Mouse (Mus musculus): ENCODE results near the gene Sgk2. TPM values are rescaled to one million over a fixed set of nuclear protein-coding genes. Genes with fewer than 3 reads are reported as not detected.

The Sgk2 gene
- polyA plus RNA-seq, 1 experiment from 2014 or later: not detected

- Histone ChIP-seq H3K4me2 (no peak overlapping the region), H3K4me1 (replicated peaks) (no peaks in the 10 kb centered on the region), H3K27ac (no peak overlapping the region), H3K4me3 (no peak overlapping the region), H3K27me3 (0 out of 2 replicates have a peak, but pooled peaks cover 4% of the 10 kb centered on the region), H3K36me3 (no peaks in the 10 kb centered on the region), H3K9me3 (replicated peaks) (no peaks in the 10 kb centered on the region), H3K9ac (no peak overlapping the region)
- no peak for ATAC-seq (replicated peaks; ENCODE audit: insufficient number of reproducible peaks, insufficient read depth, low FRiP score, low read depth)
Measured at GRCm38 (mm10) chr2:162992084-162992437, 4.9 kb downstream of the Sgk2 start.

- Histone ChIP-seq H3K27me3 (0 out of 2 replicates have a peak, but pooled peaks cover 7% of the 10 kb centered on the region), H3K27ac (no peak overlapping the region), H3K4me2 (no peak overlapping the region), H3K4me1 (replicated peaks) (peaks cover 4% of the 10 kb centered on the region), H3K9ac (no peak overlapping the region), H3K9me3 (replicated peaks) (no peaks in the 10 kb centered on the region), H3K36me3 (no peaks in the 10 kb centered on the region), H3K4me3 (no peak overlapping the region)
- ATAC-seq (replicated peaks; ENCODE audit: insufficient number of reproducible peaks, insufficient read depth, low FRiP score, low read depth): no peak
- WGBS: 66% methylated on average over 9 of the region's 9 CpGs
Measured at GRCm38 (mm10) chr2:162993881-162994616, 6.9 kb downstream of the Sgk2 start.

GRCm38 (mm10) chr2:162998528-162999230, 11.5 kb downstream of the Sgk2 start:
- Histone ChIP-seq H3K27me3 (peaks cover 2% of the 10 kb centered on the region; the same call in 1 of the 2 replicates), H3K4me2 (peak overlapping the region; percentile 58), H3K27ac (no peak overlapping the region), H3K9me3 (replicated peaks) (no peaks in the 10 kb centered on the region), H3K4me3 (peak overlapping the region; percentile 14), H3K4me1 (replicated peaks) (peaks cover 7% of the 10 kb centered on the region), H3K9ac (no peak overlapping the region), H3K36me3 (no peaks in the 10 kb centered on the region)
- peak; percentile 24; the same call in 1 of the 2 replicates for ATAC-seq (replicated peaks; ENCODE audit: insufficient number of reproducible peaks, insufficient read depth, low FRiP score, low read depth)
- 18% methylated on average over 18 of the region's 18 CpGs for WGBS

- Histone ChIP-seq H3K27ac (no peak overlapping the region), H3K9me3 (replicated peaks) (no peaks in the 10 kb centered on the region), H3K4me2 (no peak overlapping the region), H3K27me3 (peaks cover 2% of the 10 kb centered on the region; the same call in 1 of the 2 replicates), H3K4me3 (no peak overlapping the region), H3K9ac (no peak overlapping the region), H3K4me1 (replicated peaks) (peaks cover 7% of the 10 kb centered on the region), H3K36me3 (no peaks in the 10 kb centered on the region)
- ATAC-seq (replicated peaks; ENCODE audit: insufficient number of reproducible peaks, insufficient read depth, low FRiP score, low read depth): no peak
- WGBS: 27% methylated on average over 3 of the region's 3 CpGs
Measured at GRCm38 (mm10) chr2:162999744-163000143, 12.6 kb downstream of the Sgk2 start.

GRCm38 (mm10) chr2:163001071-163001470, 13.9 kb downstream of the Sgk2 start:
- no peak overlapping the region for H3K9ac ChIP-seq
- no peaks in the 10 kb centered on the region for H3K36me3 ChIP-seq
- H3K4me2 ChIP-seq: no peak overlapping the region
- peaks cover 2% of the 10 kb centered on the region; the same call in 1 of the 2 replicates for H3K27me3 ChIP-seq
- H3K27ac ChIP-seq: no peak overlapping the region
- H3K9me3 ChIP-seq (replicated peaks): no peaks in the 10 kb centered on the region
- H3K4me1 ChIP-seq (replicated peaks): peaks cover 7% of the 10 kb centered on the region
- H3K4me3 ChIP-seq: no peak overlapping the region
- no peak for ATAC-seq (replicated peaks; ENCODE audit: insufficient number of reproducible peaks, insufficient read depth, low FRiP score, low read depth)
- 90% methylated on average over 1 of the region's 1 CpGs for WGBS

- Histone ChIP-seq H3K27me3 (no peaks in the 10 kb centered on the region; the same call in 1 of the 2 replicates), H3K4me2 (no peak overlapping the region), H3K4me1 (replicated peaks) (no peaks in the 10 kb centered on the region), H3K4me3 (no peak overlapping the region), H3K9ac (no peak overlapping the region), H3K36me3 (no peaks in the 10 kb centered on the region), H3K27ac (no peak overlapping the region), H3K9me3 (replicated peaks) (no peaks in the 10 kb centered on the region)
- 60% methylated on average over 4 of the region's 4 CpGs for WGBS
- no peak for ATAC-seq (replicated peaks; ENCODE audit: insufficient number of reproducible peaks, insufficient read depth, low FRiP score, low read depth)
Measured at GRCm38 (mm10) chr2:163007299-163007698, 20.2 kb downstream of the Sgk2 start.

- WGBS: under 1% methylated on average over 57 of the region's 57 CpGs
Measured at GRCm38 (mm10) chr2:163016916-163017743, 30.0 kb downstream of the Sgk2 start, which contains the start of gene Ift52. TSS of gene Ift52 (plus strand) at chr2:163017354.

GRCm38 (mm10) chr2:163031289-163031688, 44.2 kb downstream of the Sgk2 start:
- Histone ChIP-seq H3K9ac (no peak overlapping the region), H3K4me2 (no peak overlapping the region), H3K27me3 (no peaks in the 10 kb centered on the region), H3K9me3 (replicated peaks) (no peaks in the 10 kb centered on the region), H3K4me1 (replicated peaks) (no peaks in the 10 kb centered on the region), H3K27ac (no peak overlapping the region), H3K36me3 (peaks cover 79% of the 10 kb centered on the region), H3K4me3 (no peak overlapping the region)
- 85% methylated on average over 5 of the region's 5 CpGs for WGBS
- no peak for ATAC-seq (replicated peaks; ENCODE audit: insufficient number of reproducible peaks, insufficient read depth, low FRiP score, low read depth)

More at GRCm38 (mm10) chr2:163016916-163017743, 30.0 kb downstream of the Sgk2 start, which contains the start of gene Ift52:
- peak within 1 kb of the TSS; percentile 76 for H3K9ac ChIP-seq
- H3K36me3 ChIP-seq: no peaks in the 10 kb centered on the region
- H3K4me2 ChIP-seq: peak within 1 kb of the TSS; percentile 70
- H3K27ac ChIP-seq: peak within 1 kb of the TSS; percentile 82
- peak; percentile 95 for ATAC-seq (replicated peaks; ENCODE audit: insufficient number of reproducible peaks, insufficient read depth, low FRiP score, low read depth)
- peak within 1 kb of the TSS; percentile 89 for H3K4me3 ChIP-seq
- no peaks in the 10 kb centered on the region; the same call in 1 of the 2 replicates for H3K27me3 ChIP-seq
- peaks cover 9% of the 10 kb centered on the region for H3K4me1 ChIP-seq (replicated peaks)
- no peaks in the 10 kb centered on the region for H3K9me3 ChIP-seq (replicated peaks)

- ATAC-seq (replicated peaks; ENCODE audit: insufficient number of reproducible peaks, insufficient read depth, low FRiP score, low read depth): no peak
- H3K4me2 ChIP-seq: no peak overlapping the region
- H3K9ac ChIP-seq: no peak overlapping the region
- no peaks in the 10 kb centered on the region for H3K27me3 ChIP-seq
- H3K9me3 ChIP-seq (replicated peaks): no peaks in the 10 kb centered on the region
- H3K36me3 ChIP-seq: peaks cover 77% of the 10 kb centered on the region
- H3K27ac ChIP-seq: no peak overlapping the region
- H3K4me3 ChIP-seq: no peak overlapping the region
- peaks cover 3% of the 10 kb centered on the region; the same call in 1 of the 2 replicates for H3K4me1 ChIP-seq (replicated peaks)
- WGBS: 70% methylated on average over 2 of the region's 2 CpGs
Measured at GRCm38 (mm10) chr2:163031757-163032156, 44.6 kb downstream of the Sgk2 start.

- 44% methylated on average over 4 of the region's 4 CpGs for WGBS
- Histone ChIP-seq H3K4me2 (no peak overlapping the region), H3K36me3 (peaks cover 78% of the 10 kb centered on the region), H3K4me1 (replicated peaks) (peaks cover 9% of the 10 kb centered on the region), H3K4me3 (no peak overlapping the region), H3K27me3 (no peaks in the 10 kb centered on the region), H3K9ac (no peak overlapping the region), H3K9me3 (replicated peaks) (no peaks in the 10 kb centered on the region), H3K27ac (no peak overlapping the region)
- no peak for ATAC-seq (replicated peaks; ENCODE audit: insufficient number of reproducible peaks, insufficient read depth, low FRiP score, low read depth)
Measured at GRCm38 (mm10) chr2:163032622-163033021, 45.5 kb downstream of the Sgk2 start.

- Histone ChIP-seq H3K36me3 (peaks cover 64% of the 10 kb centered on the region), H3K4me2 (no peak overlapping the region), H3K27ac (no peak overlapping the region), H3K27me3 (no peaks in the 10 kb centered on the region), H3K4me3 (no peak overlapping the region), H3K9me3 (replicated peaks) (no peaks in the 10 kb centered on the region), H3K9ac (no peak overlapping the region), H3K4me1 (replicated peaks) (peaks cover 9% of the 10 kb centered on the region)
- ATAC-seq (replicated peaks; ENCODE audit: insufficient number of reproducible peaks, insufficient read depth, low FRiP score, low read depth): no peak
- WGBS: 80% methylated on average over 7 of the region's 7 CpGs
Measured at GRCm38 (mm10) chr2:163039940-163040339, 52.8 kb downstream of the Sgk2 start.

All from heart, embryonic 15.5 days (tissue).